16 mouse cellular contexts compared by ENCODE assay signal in the genomic region with DNA sequence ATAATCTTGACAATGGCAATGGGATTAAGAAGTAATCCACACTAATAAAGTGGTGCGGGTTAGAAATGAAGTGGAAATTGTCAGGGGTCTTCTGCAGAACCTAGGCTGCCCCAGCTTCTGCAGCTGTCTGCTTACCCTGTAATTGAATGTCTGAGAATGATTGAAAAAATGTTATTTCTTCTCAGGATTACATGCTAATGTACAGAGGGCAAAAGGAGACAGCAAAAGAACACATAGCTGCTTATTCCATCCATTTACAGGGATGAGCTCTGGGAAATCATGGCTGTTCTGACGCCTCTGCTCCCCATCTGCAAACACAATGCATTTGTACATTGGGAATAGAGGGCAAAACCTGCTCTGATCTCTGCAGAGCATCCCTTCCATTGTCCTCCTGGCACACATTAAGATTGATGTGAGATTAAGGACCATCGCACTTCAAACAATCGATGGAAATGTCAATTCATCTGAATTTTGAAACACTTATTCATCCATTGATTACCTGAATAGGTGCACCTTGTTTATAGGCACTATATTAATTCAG. TPM values are rescaled to one million over a fixed set of nuclear protein-coding genes. Genes with fewer than 3 reads are reported as not detected.
DNase-seq lines count a peak whose midpoint lies in the region; ATAC-seq and TF ChIP-seq lines count a peak whose summit lies in the region.
"Had no signal": no experiment of that assay in that cellular context is flagged by ENCODE, and none has a peak within 500 bp of the region (broad histone marks: within the 10 kb centered on the region; RNA-seq: fewer than 3 reads in every experiment).

No protein-coding gene starts in this region.

- H3K4me2 ChIP-seq in embryonic facial prominence, embryonic 11.5 days (ENCODE audit: low read depth, low read length): peak overlapping the region; percentile 7
- peak overlapping the region; percentile 45 for H3K4me2 ChIP-seq in hindbrain, embryonic 12.5 days (replicated peaks)
- H3K4me2 ChIP-seq in midbrain, embryonic 15.5 days: peak overlapping the region; percentile 34
- H3K4me2 ChIP-seq: liver, embryonic 11.5 days had no signal

- TF ChIP-seq CTCF in layer of hippocampus, adult 2 months (conservative IDR thresholded peaks at IDR 0.05): no peak

- no peaks in the 10 kb centered on the region for H3K9me3 ChIP-seq in embryonic facial prominence, embryonic 11.5 days (replicated peaks; ENCODE audit: control insufficient read depth, low read length)
- no peaks in the 10 kb centered on the region for H3K9me3 ChIP-seq in hindbrain, embryonic 12.5 days (replicated peaks)
- no peaks in the 10 kb centered on the region for H3K9me3 ChIP-seq in limb, embryonic 10.5 days (replicated peaks)
- no peaks in the 10 kb centered on the region for H3K9me3 ChIP-seq in midbrain, embryonic 15.5 days

- H3K9ac ChIP-seq in embryonic facial prominence, embryonic 11.5 days (replicated peaks; ENCODE audit: low read length): peak overlapping the region; percentile 41; the same call in 1 of the 2 replicates
- peak overlapping the region; percentile 41 for H3K9ac ChIP-seq in hindbrain, embryonic 12.5 days
- H3K9ac ChIP-seq in midbrain, embryonic 15.5 days: no peak overlapping the region

- intact Hi-C loops in left cerebral cortex, postnatal 14 days (cut with DNase I): no loop called here

- 48% methylated on average over 4 of the region's 4 CpGs for WGBS in embryonic facial prominence, embryonic 11.5 days
- WGBS in hindbrain, embryonic 12.5 days: 51% methylated on average over 4 of the region's 4 CpGs
- WGBS in limb, embryonic 10.5 days: 75% methylated on average over 4 of the region's 4 CpGs
- 38% methylated on average over 4 of the region's 4 CpGs for WGBS in midbrain, embryonic 15.5 days

- no peak for ATAC-seq in embryonic facial prominence, embryonic 11.5 days (replicated peaks; ENCODE audit: insufficient number of reproducible peaks, low FRiP score, low TSS enrichment, low read depth)
- ATAC-seq in hindbrain, embryonic 12.5 days (ENCODE audit: low FRiP score): peak; percentile 78
- no peak; the same call in 1 of the 2 replicates for ATAC-seq in midbrain, embryonic 15.5 days (replicated peaks)
- ATAC-seq: CD4-positive, CD25-positive, alpha-beta regulatory T cell, adult 4 months had no signal

- H3K4me3 ChIP-seq in embryonic facial prominence, embryonic 11.5 days (ENCODE audit: low read depth, low read length): no peak overlapping the region
- no peak overlapping the region for H3K4me3 ChIP-seq in hindbrain, embryonic 12.5 days
- no peak overlapping the region; the same call in 1 of the 2 replicates for H3K4me3 ChIP-seq in limb, embryonic 10.5 days
- peak overlapping the region; percentile 13; the same call in 1 of the 2 replicates for H3K4me3 ChIP-seq in midbrain, embryonic 15.5 days
- H3K4me3 ChIP-seq in layer of hippocampus, adult 2 months: no peak overlapping the region

- H3K27ac ChIP-seq in embryonic facial prominence, embryonic 11.5 days (replicated peaks; ENCODE audit: low read depth, low read length): no peak overlapping the region
- peak overlapping the region; percentile 85 for H3K27ac ChIP-seq in hindbrain, embryonic 12.5 days
- H3K27ac ChIP-seq in limb, embryonic 10.5 days: 0 out of 2 replicates have a peak overlapping the region, but pooled peaks have one; percentile 34
- H3K27ac ChIP-seq in midbrain, embryonic 15.5 days: peak overlapping the region; percentile 65
- H3K27ac ChIP-seq in layer of hippocampus, adult 2 months: no peak overlapping the region

- H3K4me1 ChIP-seq in embryonic facial prominence, embryonic 11.5 days (ENCODE audit: control insufficient read depth, insufficient read depth, low read length): no peaks in the 10 kb centered on the region
- peaks cover 17% of the 10 kb centered on the region for H3K4me1 ChIP-seq in hindbrain, embryonic 12.5 days
- H3K4me1 ChIP-seq in limb, embryonic 10.5 days: peaks cover 63% of the 10 kb centered on the region
- 0 out of 2 replicates have a peak, but pooled peaks cover 14% of the 10 kb centered on the region for H3K4me1 ChIP-seq in midbrain, embryonic 15.5 days

- no peak for DNase-seq in embryonic facial prominence, embryonic 11.5 days (ENCODE audit: low spot score)
- no peak for DNase-seq in limb, embryonic 10.5 days (ENCODE audit: low spot score)
- no peak for DNase-seq in left cerebral cortex, postnatal 14 days (ENCODE audit: low spot score in 2 of 2)
- no peak for DNase-seq in lung, postnatal 10 days
- DNase-seq in embryo, embryonic 11 days: no peak
- DNase-seq in layer of hippocampus, adult 2 months (ENCODE audit: low spot score in 2 of 2): no peak
- DNase-seq: cerebellum, adult 2 months; heart, adult 18-20 months; kidney, adult 18-20 months; kidney, postnatal 36 days; lung, postnatal 14 days; thymus, postnatal 14 days had no signal

- H3K27me3 ChIP-seq in embryonic facial prominence, embryonic 11.5 days (ENCODE audit: control insufficient read depth, insufficient read depth, low read length): no peaks in the 10 kb centered on the region
- no peaks in the 10 kb centered on the region for H3K27me3 ChIP-seq in hindbrain, embryonic 12.5 days
- no peaks in the 10 kb centered on the region for H3K27me3 ChIP-seq in limb, embryonic 10.5 days (ENCODE audit: low read depth, poor library complexity, severe bottlenecking)
- peaks cover 2% of the 10 kb centered on the region; the same call in 1 of the 2 replicates for H3K27me3 ChIP-seq in midbrain, embryonic 15.5 days (replicated peaks)

- no peaks in the 10 kb centered on the region for H3K36me3 ChIP-seq in embryonic facial prominence, embryonic 11.5 days (replicated peaks; ENCODE audit: control insufficient read depth, insufficient read depth, low read depth, low read length)
- H3K36me3 ChIP-seq in hindbrain, embryonic 12.5 days: no peaks in the 10 kb centered on the region
- no peaks in the 10 kb centered on the region for H3K36me3 ChIP-seq in limb, embryonic 10.5 days
- H3K36me3 ChIP-seq in midbrain, embryonic 15.5 days (replicated peaks): no peaks in the 10 kb centered on the region

RNA-seq across cellular contexts. Expression of gene Mab21l2, which starts 7.3 kb away (rescaled TPM):
- polyA plus RNA-seq in embryonic facial prominence, embryonic 11.5 days (2014; fragmentation: Nextera tagmentation; extraction: Ambion mirVana): 156 and 171 TPM in 2 replicates
- polyA plus RNA-seq in hindbrain, embryonic 12.5 days (2016; fragmentation: Nextera tagmentation; extraction: Ambion mirVana): 222 and 302 TPM in 2 replicates
- 104 and 235 TPM in 2 replicates for polyA plus RNA-seq in limb, embryonic 10.5 days (2016; fragmentation: Nextera tagmentation; extraction: Ambion mirVana)
- polyA plus RNA-seq in midbrain, embryonic 15.5 days (2015; fragmentation: Nextera tagmentation; extraction: Ambion mirVana): 65.8 and 80.9 TPM in 2 replicates
- under 1 TPM in 1 of 2 experiments, not detected in 1; 0.13 TPM for total RNA-seq in left cerebral cortex, postnatal 14 days (2021)
- not detected for total RNA-seq in layer of hippocampus, adult 2 months (2021)

Comparison
In these comparisons a context has a peak if more than half of its experiments do, and no peak if none do; other contexts are left out.
1. H3K27ac ChIP-seq: peak in hindbrain, embryonic 12.5 days (single experiment), limb, embryonic 10.5 days (single experiment) and midbrain, embryonic 15.5 days (single experiment); none in embryonic facial prominence, embryonic 11.5 days (single experiment) and layer of hippocampus, adult 2 months (single experiment).
2. Peak in every context shown above with its lines, with median percentiles within 50 percentile points of each other: H3K4me2 ChIP-seq.